Mouse (Mus musculus) liver (tissue): ENCODE data around the gene Hbq1b.

Experiments
- DNase-seq: peaks from one replicate; pipeline ENCODE4 v3.0.0-alpha.2; 2020; ENCODE audit warnings: mixed read lengths

Hbq1b gene

GRCm38 (mm10) chr11:32286695-32287492 lies at the start of gene Hbq1b:
Hbq1b (plus strand) TSS chr11:32286965.
- peak; percentile 87 for DNase-seq

GRCm38 (mm10) chr11:32237411-32237795 lies 49.4 kb upstream of the Hbq1b start:
- DNase-seq: no peak

GRCm38 (mm10) chr11:32238093-32238860 lies 48.5 kb upstream of the Hbq1b start:
- peak; percentile 86 for DNase-seq

- DNase-seq: no peak
Observed at GRCm38 (mm10) chr11:32241391-32241790, 45.4 kb upstream of the Hbq1b start.

GRCm38 (mm10) chr11:32242209-32242608 lies 44.6 kb upstream of the Hbq1b start:
- DNase-seq: peak; percentile 60

- peak; percentile 58 for DNase-seq
Observed at GRCm38 (mm10) chr11:32243205-32243955, 43.4 kb upstream of the Hbq1b start.

GRCm38 (mm10) chr11:32244064-32244463 lies 42.7 kb upstream of the Hbq1b start:
- no peak for DNase-seq

- no peak for DNase-seq
Observed at GRCm38 (mm10) chr11:32244617-32245016, 42.1 kb upstream of the Hbq1b start.

- peak; percentile 94 for DNase-seq
Observed at GRCm38 (mm10) chr11:32245614-32246013, 41.2 kb upstream of the Hbq1b start.

GRCm38 (mm10) chr11:32247068-32247467 lies 39.7 kb upstream of the Hbq1b start:
- DNase-seq: peak; percentile 77

- DNase-seq: peak; percentile 77
Observed at GRCm38 (mm10) chr11:32248350-32248749, 38.4 kb upstream of the Hbq1b start.

GRCm38 (mm10) chr11:32250880-32251763 lies 35.6 kb upstream of the Hbq1b start:
- DNase-seq: peak; percentile 91

GRCm38 (mm10) chr11:32253121-32253520 lies 33.6 kb upstream of the Hbq1b start:
- DNase-seq: no peak

GRCm38 (mm10) chr11:32256146-32256545 lies 30.6 kb upstream of the Hbq1b start:
- DNase-seq: peak; percentile 89

GRCm38 (mm10) chr11:32256566-32256965 lies 30.2 kb upstream of the Hbq1b start:
- DNase-seq: no peak

GRCm38 (mm10) chr11:32262674-32263415 lies 23.9 kb upstream of the Hbq1b start:
- no peak for DNase-seq

GRCm38 (mm10) chr11:32265117-32265738 lies 21.5 kb upstream of the Hbq1b start:
- peak; percentile 65 for DNase-seq

- DNase-seq: peak; percentile 36
Observed at GRCm38 (mm10) chr11:32266194-32266593, 20.6 kb upstream of the Hbq1b start.

GRCm38 (mm10) chr11:32266776-32267175 lies 20.0 kb upstream of the Hbq1b start:
- DNase-seq: peak; percentile 28

- DNase-seq: peak; percentile 96
Observed at GRCm38 (mm10) chr11:32267188-32267884, 19.4 kb upstream of the Hbq1b start, which contains the start of gene Nprl3. Nprl3 (minus strand) TSS chr11:32267707.
